Mouse (Mus musculus): ENCODE measurements around the gene Kcnma1.

Gene Kcnma1

GRCm38 (mm10) chr14:23782845-23783609 is 231.3 kb downstream of the Kcnma1 start:
- no peak for DNase-seq (ENCODE audit: low read depth, low spot score)

- DNase-seq (ENCODE audit: low read depth, low spot score): no peak
Measured at GRCm38 (mm10) chr14:23774542-23774941, 239.7 kb downstream of the Kcnma1 start.

- no peak for DNase-seq (ENCODE audit: low read depth, low spot score)
Measured at GRCm38 (mm10) chr14:23772685-23773084, 241.6 kb downstream of the Kcnma1 start.

- DNase-seq (ENCODE audit: low read depth, low spot score): no peak
Measured at GRCm38 (mm10) chr14:23771794-23772193, 242.5 kb downstream of the Kcnma1 start.

GRCm38 (mm10) chr14:23762471-23762870 is 251.8 kb downstream of the Kcnma1 start:
- no peak for DNase-seq (ENCODE audit: low read depth, low spot score)

GRCm38 (mm10) chr14:23759626-23760025 is 254.7 kb downstream of the Kcnma1 start:
- no peak for DNase-seq (ENCODE audit: low read depth, low spot score)

GRCm38 (mm10) chr14:23758421-23758820 is 255.9 kb downstream of the Kcnma1 start:
- no peak for DNase-seq (ENCODE audit: low read depth, low spot score)

- DNase-seq (ENCODE audit: low read depth, low spot score): no peak
Measured at GRCm38 (mm10) chr14:23748011-23748410, 266.3 kb downstream of the Kcnma1 start.

- no peak for DNase-seq (ENCODE audit: low read depth, low spot score)
Measured at GRCm38 (mm10) chr14:23746976-23747375, 267.3 kb downstream of the Kcnma1 start.

- DNase-seq (ENCODE audit: low read depth, low spot score): no peak
Measured at GRCm38 (mm10) chr14:23741531-23741930, 272.8 kb downstream of the Kcnma1 start.

GRCm38 (mm10) chr14:23734200-23734599 is 280.1 kb downstream of the Kcnma1 start:
- DNase-seq (ENCODE audit: low read depth, low spot score): no peak

GRCm38 (mm10) chr14:23729377-23729776 is 284.9 kb downstream of the Kcnma1 start:
- DNase-seq (ENCODE audit: low read depth, low spot score): peak; percentile 47

GRCm38 (mm10) chr14:23723701-23724430 is 290.4 kb downstream of the Kcnma1 start:
- DNase-seq (ENCODE audit: low read depth, low spot score): no peak

GRCm38 (mm10) chr14:23719246-23719645 is 295.0 kb downstream of the Kcnma1 start:
- no peak for DNase-seq (ENCODE audit: low read depth, low spot score)

GRCm38 (mm10) chr14:23718667-23719066 is 295.6 kb downstream of the Kcnma1 start:
- DNase-seq (ENCODE audit: low read depth, low spot score): no peak

- no peak for DNase-seq (ENCODE audit: low read depth, low spot score)
Measured at GRCm38 (mm10) chr14:23714396-23715131, 299.7 kb downstream of the Kcnma1 start.

- no peak for DNase-seq (ENCODE audit: low read depth, low spot score)
Measured at GRCm38 (mm10) chr14:23712891-23713290, 301.4 kb downstream of the Kcnma1 start.

- no peak for DNase-seq (ENCODE audit: low read depth, low spot score)
Measured at GRCm38 (mm10) chr14:23710954-23711353, 303.3 kb downstream of the Kcnma1 start.

- no peak for DNase-seq (ENCODE audit: low read depth, low spot score)
Measured at GRCm38 (mm10) chr14:23706837-23707236, 307.5 kb downstream of the Kcnma1 start.

- DNase-seq (ENCODE audit: low read depth, low spot score): no peak
Measured at GRCm38 (mm10) chr14:23705647-23706046, 308.6 kb downstream of the Kcnma1 start.

GRCm38 (mm10) chr14:23704303-23704702 is 310.0 kb downstream of the Kcnma1 start:
- no peak for DNase-seq (ENCODE audit: low read depth, low spot score)

- no peak for DNase-seq (ENCODE audit: low read depth, low spot score)
Measured at GRCm38 (mm10) chr14:23696341-23696740, 317.9 kb downstream of the Kcnma1 start.
